Mouse (Mus musculus) layer of hippocampus, adult 8-10 months (tissue): ENCODE data around the gene Gm8677. TPM values are rescaled to one million over a fixed set of nuclear protein-coding genes. Genes with fewer than 3 reads are reported as not detected.
"Not testable (repeated sequence)": the region's sequence is repeated elsewhere in the genome, so short reads cannot be mapped to it uniquely, and the experiment has no call there.

Experiments used
- DNase-seq, 2 experiments: peaks; one replicate each; pipeline ENCODE4 v3.0.0; 2022; ENCODE audit warnings: low spot score in 2 of 2
- total RNA-seq, 4 experiments: library from RNA; stranded (reverse); gene quantifications; 2 replicates each; pipeline ENCODE4 v1.2.4; 2022

Gm8677 gene
- total RNA-seq = not detected

DNA sequence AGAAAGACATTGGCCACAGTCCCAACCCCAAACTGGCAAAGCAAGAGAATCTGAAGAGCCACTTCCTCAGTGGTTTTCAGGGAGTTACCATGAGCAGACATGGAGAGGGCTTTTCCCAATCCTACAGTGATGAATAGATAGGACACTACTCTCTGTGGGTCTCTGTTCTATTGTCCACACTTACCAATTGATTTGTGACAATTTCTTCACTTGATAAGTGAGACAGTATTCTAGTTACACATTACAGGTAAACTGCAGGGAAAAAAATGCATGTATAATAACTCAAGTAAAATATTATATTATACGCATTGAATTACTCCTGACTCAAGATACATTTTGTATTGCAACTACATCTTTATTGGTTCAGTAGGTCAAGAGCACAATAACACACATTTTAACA lies at the start of gene Gm8677:
Gene Gm8677 (minus strand): TSS at position 101 of the 400 bp plus-strand sequence.
- not testable (repeated sequence) for DNase-seq

- DNase-seq = not testable (repeated sequence)
These were observed 30.6 kb upstream of the Gm8677 start, which contains the start of gene Gm4201 for GRCm38 (mm10) chr7:22565243-22565642. Gm4201 (minus strand) TSS chr7:22565343.

- not testable (repeated sequence) for DNase-seq
These were observed 12.0 kb downstream of the Gm8677 start, which contains the start of gene Vmn1r152 for GRCm38 (mm10) chr7:22522667-22523066. Vmn1r152 (plus strand) TSS chr7:22522967.

DNA sequence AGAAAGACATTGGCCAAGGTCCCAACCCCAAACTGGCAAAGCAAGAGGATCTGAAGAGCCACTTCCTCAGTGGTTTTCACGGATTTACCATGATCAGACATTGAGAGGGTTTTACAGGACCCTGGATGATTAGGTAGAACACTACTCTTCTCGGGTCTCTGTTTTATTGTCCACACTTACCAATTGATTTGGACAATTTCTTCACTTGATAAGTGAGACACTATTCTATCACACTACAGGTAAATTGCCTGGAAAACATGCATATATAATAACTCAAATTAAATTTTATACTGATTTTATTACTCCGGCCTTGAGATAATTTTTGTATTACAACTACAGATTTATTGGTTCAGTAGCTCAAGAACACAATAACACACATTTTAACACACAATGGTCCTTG lies 35.1 kb downstream of the Gm8677 start, which contains the start of gene Vmn1r151:
Gene Vmn1r151 (minus strand): TSS at position 101 of the 400 bp plus-strand sequence.
- not testable (repeated sequence) for DNase-seq

Other genes with a start within 250 kb of the Gm8677 start
- not detected for gene Gm4187, start 205.2 kb downstream of the Gm8677 start, total RNA-seq
- gene Gm8660, start 163.8 kb downstream of the Gm8677 start, total RNA-seq = not detected
- gene Vmn1r148, start 121.3 kb downstream of the Gm8677 start, total RNA-seq = not detected
- not detected for gene Vmn1r149, start 96.7 kb downstream of the Gm8677 start, total RNA-seq
- not detected for gene Gm10665, start 70.8 kb downstream of the Gm8677 start, total RNA-seq
- not detected for gene Vmn1r151, start 35.2 kb downstream of the Gm8677 start, total RNA-seq
- gene Vmn1r152, start 11.9 kb downstream of the Gm8677 start, total RNA-seq = not detected
- not detected for gene Gm4201, start 30.5 kb upstream of the Gm8677 start, total RNA-seq
- gene Gm4565, start 53.2 kb upstream of the Gm8677 start, total RNA-seq = not detected
- not detected for gene Vmn1r155, start 123.1 kb upstream of the Gm8677 start, total RNA-seq
- not detected for gene Gm8693, start 157.4 kb upstream of the Gm8677 start, total RNA-seq
- not detected for gene Gm4567, start 184.8 kb upstream of the Gm8677 start, total RNA-seq
- not detected for gene Vmn1r157, start 226.8 kb upstream of the Gm8677 start, total RNA-seq